Mouse (Mus musculus) embryo, embryonic 9.5 days (tissue): ENCODE results near the gene Pnpla7.

Experiments
- DNase-seq: peaks from one replicate; pipeline ENCODE4 v3.0.0-alpha.2; 2017; ENCODE audit errors: extremely low spot score

Pnpla7 gene

GRCm38 (mm10) chr2:25066552-25066951 is 90.7 kb downstream of the Pnpla7 start:
- no peak for DNase-seq

- no peak for DNase-seq
Measured at GRCm38 (mm10) chr2:25069537-25069936, 93.7 kb downstream of the Pnpla7 start.

- no peak for DNase-seq
Measured at GRCm38 (mm10) chr2:25072398-25072797, 96.6 kb downstream of the Pnpla7 start.

- no peak for DNase-seq
Measured at GRCm38 (mm10) chr2:25075506-25075905, 99.7 kb downstream of the Pnpla7 start.

GRCm38 (mm10) chr2:25078967-25079366 is 103.1 kb downstream of the Pnpla7 start:
- DNase-seq: no peak

- no peak for DNase-seq
Measured at GRCm38 (mm10) chr2:25080076-25080475, 104.2 kb downstream of the Pnpla7 start, which contains the start of gene Entpd8. TSS of gene Entpd8 (plus strand) at chr2:25080304.

- DNase-seq: no peak
Measured at GRCm38 (mm10) chr2:25083697-25084096, 107.9 kb downstream of the Pnpla7 start.

- DNase-seq: no peak
Measured at GRCm38 (mm10) chr2:25085571-25085970, 109.7 kb downstream of the Pnpla7 start.

- DNase-seq: no peak
Measured at GRCm38 (mm10) chr2:25087842-25088241, 112.0 kb downstream of the Pnpla7 start.

GRCm38 (mm10) chr2:25088636-25089035 is 112.8 kb downstream of the Pnpla7 start:
- no peak for DNase-seq

- no peak for DNase-seq
Measured at GRCm38 (mm10) chr2:25094785-25095108, 118.9 kb downstream of the Pnpla7 start.

- DNase-seq: peak; percentile 40
Measured at GRCm38 (mm10) chr2:25095109-25095850, 119.4 kb downstream of the Pnpla7 start, which contains the start of gene Noxa1. TSS of gene Noxa1 (minus strand) at chr2:25095149.

GRCm38 (mm10) chr2:25098005-25098615 is 122.3 kb downstream of the Pnpla7 start:
- no peak for DNase-seq

GRCm38 (mm10) chr2:25098956-25099355 is 123.1 kb downstream of the Pnpla7 start:
- DNase-seq: peak; percentile 45

GRCm38 (mm10) chr2:25099703-25100102 is 123.9 kb downstream of the Pnpla7 start:
- DNase-seq: no peak
